Mouse (Mus musculus) layer of hippocampus, postnatal 25 days (tissue): ENCODE data around the gene Adam19. TPM values are rescaled to one million over a fixed set of nuclear protein-coding genes. Genes with fewer than 3 reads are reported as not detected.

ENCODE experiments used
- DNase-seq, 2 experiments: peaks; one replicate each; pipeline ENCODE4 v3.0.0; 2022; ENCODE audit warnings: mixed read lengths in 2 of 2, low spot score in 1 of 2; ENCODE audit errors: extremely low spot score in 1 of 2
- total RNA-seq, 2 experiments: library from RNA; stranded (reverse); gene quantifications; 2 replicates each; pipeline ENCODE4 v1.2.3; 2021

Gene Adam19
- total RNA-seq, 2 experiments from 2014 or later: 15.7 to 18.3 TPM

GRCm38 (mm10) chr11:46072466-46073060 is 16.8 kb downstream of the Adam19 start:
- no peak for DNase-seq

DNA sequence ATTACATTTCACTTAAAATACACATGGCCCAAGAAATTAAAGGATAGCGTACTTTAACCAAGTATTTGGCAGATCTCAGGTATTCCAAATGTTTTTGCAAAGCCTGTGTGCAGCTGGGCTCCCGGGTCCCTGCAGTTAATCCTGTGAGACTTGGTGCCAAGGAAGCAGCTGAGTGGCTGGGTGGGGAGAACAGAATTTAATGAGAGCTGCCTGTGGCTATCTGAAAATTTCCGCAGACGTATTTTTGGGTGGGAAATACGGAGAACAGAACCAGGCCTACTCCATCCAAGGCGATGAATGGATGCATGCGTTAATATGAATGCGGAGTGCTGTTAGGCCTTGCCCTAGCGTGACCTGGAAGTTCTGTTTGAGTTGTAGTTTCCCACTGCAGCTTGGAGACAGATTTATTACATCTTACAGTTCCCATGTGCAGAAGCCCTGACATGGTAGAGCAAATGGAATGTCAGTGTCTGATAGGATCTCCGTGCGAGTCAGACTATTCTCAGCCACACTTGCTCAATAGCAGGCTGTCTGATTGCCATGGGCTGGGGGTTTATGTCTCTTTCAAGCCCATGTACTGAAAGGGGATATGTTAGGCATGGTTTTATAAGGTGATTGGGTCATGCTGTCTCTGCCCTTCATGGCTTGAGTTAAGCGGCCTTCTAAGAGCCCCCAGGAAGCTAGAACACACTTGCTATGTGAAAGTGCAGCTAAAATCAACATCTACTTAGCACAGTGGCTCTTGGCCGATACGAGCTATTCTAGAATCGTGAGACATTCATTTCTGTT is 17.5 kb downstream of the Adam19 start:
- DNase-seq: no peak

DNA sequence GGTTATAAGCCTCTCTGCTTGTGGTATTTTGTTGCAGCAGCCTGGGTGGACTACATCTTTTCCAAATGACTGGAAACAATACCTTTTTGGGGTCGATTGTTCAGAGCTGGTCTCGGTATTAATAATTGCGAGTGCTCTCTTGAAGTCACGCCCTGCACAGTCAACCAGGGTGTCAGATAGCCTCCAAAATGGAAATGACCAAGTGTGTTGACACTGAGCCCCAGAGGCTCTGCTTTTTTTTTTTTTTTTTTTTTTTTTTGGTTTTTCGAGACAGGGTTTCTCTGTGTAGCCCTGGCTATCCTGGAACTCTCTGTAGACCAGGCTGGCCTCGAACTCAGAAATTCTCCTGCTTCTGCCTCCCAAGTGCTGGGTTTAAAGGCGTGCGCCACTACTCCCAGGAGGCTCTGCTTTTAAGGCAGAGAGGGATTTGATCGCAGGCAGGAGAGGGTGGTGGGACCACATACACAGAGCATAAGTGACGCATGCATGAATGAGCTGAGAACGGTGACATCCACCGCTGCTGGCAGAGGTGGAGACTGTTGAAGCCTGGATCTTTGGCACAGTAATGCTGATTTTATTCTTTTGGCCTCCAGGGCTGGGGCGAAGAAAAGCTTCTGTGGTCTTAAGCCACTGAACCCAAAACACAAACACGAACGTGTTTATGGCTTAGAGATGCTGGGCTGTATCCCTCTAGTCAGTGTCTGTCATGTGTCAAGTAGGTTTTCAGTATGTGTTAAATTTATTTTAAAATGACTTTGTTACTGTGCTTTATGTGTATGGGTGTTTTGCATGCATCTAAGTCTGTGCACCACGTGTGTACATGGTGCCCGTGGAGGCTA is 18.3 kb downstream of the Adam19 start:
- DNase-seq: no peak

- DNase-seq: no peak
Measured at GRCm38 (mm10) chr11:46075507-46075906, 19.7 kb downstream of the Adam19 start.

- no peak for DNase-seq
Measured at GRCm38 (mm10) chr11:46076442-46077158, 20.8 kb downstream of the Adam19 start.

DNA sequence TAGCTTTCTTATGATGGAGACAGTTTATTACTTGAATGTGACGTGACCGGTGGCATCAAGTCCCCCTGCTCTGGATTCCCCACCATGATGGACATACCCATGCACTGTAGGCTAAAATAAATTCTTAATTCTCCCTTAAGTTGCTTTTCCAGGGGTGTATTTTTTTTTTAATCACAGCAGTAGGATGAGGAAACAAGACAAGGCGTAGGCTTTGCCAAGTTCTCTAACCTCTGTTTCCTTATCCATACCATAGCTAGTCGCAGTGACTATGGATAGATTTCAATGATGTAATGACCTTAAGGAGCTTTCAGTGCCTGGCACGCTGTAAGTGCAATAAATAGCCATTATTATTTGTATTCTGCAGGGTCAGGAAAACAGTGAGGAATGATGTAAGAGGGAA is 21.5 kb downstream of the Adam19 start:
- DNase-seq: no peak

DNA sequence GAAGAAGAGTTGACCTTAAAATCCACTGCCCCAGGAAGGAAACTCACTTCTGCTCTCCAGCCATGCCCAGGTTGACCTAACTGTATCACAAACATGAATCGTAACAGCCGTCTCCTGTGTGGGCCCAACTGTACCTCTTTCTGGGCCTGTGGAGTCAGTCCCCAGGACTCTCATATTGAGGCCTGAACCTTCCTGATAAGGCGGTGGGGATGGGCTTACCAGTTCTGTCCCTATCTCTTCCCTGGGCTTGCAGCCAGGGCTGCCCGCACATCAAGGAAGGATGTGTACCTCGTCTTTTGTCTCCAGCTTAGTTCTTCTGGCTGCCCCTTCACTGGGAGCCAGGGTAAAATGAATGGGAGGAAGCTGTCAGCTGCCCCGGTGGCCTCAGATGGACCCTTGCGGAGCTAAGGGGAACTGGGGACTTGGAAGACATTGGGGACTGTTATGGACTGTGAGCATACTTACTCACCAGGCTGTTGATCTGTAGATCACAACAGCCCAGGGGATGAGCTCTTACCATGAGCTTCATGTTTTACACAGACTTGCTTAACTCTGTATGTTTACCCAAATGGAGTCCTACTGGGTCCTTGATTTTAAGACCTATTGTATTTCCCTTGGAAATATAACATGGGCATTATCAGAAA is 22.1 kb downstream of the Adam19 start:
- no peak for DNase-seq

DNA sequence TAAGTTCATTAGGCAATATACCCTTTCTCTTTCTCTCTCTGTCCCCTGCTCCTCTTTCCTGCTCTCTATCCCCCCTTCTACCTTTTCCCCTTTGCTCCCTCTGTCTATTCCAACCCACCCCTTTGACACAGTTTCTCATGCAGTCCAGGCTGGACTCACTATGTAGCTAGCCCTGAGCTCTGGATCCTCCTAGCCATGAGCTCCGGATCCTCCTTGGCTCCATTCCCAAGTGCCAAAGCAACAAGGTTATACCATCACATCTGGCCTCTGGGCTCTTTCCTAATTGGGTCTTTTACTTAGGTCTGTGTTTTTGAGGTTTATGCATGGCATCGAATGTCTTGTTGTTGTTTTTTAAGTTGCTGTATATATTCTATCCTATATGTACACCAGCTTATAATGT is 25.3 kb downstream of the Adam19 start:
- DNase-seq: no peak

DNA sequence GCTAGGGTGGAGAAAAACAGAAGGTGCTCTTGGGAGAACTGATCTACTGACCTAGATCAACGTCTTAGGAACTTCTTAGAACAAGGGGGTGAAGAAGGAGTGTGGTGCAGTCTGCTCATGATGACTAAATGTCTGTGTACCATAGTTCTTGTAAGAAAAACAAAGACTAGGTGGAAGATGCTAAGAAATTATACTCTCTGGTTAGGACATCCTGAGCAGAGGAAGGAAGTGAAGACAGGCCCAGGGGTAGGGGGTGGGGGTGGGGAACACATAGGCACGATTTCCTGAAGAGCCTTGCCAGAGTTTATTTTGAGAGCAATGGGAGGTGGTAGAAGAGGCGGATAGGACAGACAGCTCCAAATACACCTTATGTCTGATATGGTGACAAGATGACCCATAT is 27.6 kb downstream of the Adam19 start:
- no peak for DNase-seq

DNA sequence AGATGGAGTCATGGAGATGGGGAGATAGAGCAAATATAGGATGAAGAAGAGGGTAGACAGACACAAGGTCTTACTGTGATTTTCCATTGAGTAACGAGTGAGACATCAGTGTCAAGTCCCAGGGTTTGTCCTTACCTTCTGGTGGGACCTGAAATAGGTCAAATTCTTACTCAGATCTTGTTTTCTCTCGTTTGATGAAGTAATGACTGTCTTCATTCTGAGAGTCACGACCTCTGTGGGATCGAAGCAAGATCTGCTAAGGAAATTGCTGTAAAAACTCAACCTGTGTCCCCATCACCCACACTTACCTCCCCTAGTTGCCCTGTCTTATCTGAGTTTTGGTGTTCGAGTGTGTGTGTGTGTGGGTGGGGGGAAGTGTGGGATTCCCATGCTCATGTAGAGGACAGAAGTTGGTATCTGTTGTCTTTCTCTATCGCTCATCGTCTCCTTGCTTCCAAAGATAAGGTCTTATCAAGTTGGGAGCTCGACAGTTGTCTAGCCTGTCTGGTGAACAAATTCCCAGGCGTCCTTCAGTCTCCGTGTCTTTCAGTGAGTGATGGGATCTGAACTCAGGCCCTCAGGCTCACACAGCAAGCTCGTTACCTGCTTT is 28.1 kb downstream of the Adam19 start:
- no peak for DNase-seq

DNA sequence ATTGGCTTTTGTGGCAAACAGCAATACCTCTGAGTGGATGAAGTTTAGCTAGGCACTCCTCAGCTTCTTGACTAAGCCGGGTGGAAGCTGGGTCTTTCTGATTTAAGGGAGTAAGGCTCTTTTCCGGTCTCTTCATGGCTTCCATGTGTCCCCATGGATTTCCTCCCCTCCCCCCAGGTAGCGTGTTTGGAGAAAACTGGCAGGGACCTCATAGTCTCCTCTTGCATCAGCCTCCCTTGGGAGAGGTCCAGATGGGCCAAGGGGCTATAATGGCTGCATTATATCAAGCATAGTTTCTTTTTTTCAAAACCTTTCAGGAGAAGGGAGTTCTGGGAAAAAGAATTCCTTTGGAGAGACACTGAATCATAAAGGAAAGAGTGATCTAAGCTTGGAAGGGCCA is 28.8 kb downstream of the Adam19 start:
- no peak for DNase-seq

DNA sequence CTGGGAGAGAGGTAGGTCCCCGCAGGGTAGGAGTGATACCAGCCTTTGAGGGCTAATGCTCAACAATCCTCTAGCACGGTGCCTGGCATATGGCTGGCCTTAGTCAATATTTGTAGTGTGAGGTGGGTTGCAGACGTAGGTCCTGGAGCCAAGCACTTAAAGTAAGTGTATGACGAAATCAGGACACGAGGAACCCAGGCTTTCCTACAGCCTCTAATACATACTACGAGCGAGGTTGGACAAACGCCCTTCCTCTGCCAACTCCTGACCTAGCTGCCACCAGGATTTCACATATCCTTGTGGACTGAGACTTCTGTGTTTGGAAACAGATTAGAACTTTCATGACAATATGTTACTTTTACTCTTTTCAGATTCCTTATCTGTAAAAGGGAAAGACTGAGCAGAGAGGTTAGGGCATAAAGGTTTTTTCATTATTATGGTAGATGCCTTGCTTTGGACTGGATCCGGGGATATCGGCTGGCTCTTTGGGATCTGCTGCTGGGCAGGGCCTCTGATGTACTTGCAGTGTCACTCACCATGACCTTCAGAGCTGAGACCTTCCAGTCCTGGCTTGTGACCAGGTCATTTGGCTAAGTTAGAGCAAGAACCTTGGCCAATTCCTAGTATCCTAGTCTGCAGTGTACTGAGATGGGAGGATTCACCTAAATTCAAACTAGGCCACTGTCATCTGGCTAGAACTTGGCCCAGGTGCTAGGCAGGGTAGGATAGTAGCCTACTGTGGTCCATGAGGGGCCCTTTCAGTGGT is 29.8 kb downstream of the Adam19 start:
- no peak for DNase-seq

DNA sequence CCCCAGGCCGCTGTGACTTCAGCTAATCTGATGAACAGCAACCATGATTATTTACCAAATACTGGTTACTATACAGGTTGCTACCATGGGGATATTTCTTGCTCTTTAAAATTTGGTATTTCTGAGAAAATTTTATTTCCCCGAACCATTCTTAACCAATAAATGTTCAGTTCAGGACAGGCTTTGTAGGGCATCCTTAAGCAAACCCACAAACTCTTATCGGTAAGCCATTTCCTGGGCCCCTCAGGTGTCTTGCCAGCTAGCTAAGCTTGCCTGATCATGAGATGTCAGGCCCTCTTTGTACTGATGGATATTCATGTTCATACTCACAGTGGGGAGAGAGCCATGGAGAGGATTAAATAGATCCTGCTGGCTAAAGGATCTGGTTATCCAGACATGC is 30.7 kb downstream of the Adam19 start:
- DNase-seq: no peak

DNA sequence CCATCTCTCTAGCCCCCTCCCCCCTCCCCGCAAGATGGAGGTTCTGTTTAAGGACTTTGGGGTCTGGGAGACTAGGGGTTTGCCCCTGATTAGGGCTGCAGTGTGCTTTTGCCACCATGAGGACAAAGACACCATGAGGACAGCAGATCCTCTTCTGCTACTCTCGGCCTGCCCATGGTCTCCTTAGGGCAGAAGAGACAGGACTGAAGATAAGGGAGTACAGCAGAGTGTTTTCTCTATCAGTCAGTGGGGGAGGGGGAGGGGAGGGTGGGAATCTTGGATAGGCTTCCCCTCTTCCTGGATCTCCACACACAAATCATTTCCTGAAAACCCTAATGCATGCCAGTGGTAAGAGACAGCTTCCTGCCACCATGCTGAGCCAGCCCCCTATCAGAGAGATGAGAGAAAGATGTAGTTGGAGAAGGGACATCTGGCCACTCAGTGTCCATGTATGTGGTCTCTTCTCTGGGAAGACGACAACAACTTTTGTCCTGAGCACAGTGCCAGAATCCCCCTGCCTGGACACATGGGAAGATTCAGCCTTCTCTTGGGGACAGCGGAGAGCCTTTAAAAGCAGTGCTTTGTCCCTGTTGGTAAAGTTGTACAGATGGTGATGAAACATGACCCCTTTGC is 33.4 kb downstream of the Adam19 start:
- DNase-seq: no peak

GRCm38 (mm10) chr11:46090036-46090725 is 34.4 kb downstream of the Adam19 start:
- no peak for DNase-seq

- DNase-seq: no peak
Measured at GRCm38 (mm10) chr11:46090951-46091667, 35.3 kb downstream of the Adam19 start.

GRCm38 (mm10) chr11:46092121-46092520 is 36.3 kb downstream of the Adam19 start:
- no peak for DNase-seq
